Mouse (Mus musculus): Measurements from ENCODE around the gene Rin2.

DNA sequence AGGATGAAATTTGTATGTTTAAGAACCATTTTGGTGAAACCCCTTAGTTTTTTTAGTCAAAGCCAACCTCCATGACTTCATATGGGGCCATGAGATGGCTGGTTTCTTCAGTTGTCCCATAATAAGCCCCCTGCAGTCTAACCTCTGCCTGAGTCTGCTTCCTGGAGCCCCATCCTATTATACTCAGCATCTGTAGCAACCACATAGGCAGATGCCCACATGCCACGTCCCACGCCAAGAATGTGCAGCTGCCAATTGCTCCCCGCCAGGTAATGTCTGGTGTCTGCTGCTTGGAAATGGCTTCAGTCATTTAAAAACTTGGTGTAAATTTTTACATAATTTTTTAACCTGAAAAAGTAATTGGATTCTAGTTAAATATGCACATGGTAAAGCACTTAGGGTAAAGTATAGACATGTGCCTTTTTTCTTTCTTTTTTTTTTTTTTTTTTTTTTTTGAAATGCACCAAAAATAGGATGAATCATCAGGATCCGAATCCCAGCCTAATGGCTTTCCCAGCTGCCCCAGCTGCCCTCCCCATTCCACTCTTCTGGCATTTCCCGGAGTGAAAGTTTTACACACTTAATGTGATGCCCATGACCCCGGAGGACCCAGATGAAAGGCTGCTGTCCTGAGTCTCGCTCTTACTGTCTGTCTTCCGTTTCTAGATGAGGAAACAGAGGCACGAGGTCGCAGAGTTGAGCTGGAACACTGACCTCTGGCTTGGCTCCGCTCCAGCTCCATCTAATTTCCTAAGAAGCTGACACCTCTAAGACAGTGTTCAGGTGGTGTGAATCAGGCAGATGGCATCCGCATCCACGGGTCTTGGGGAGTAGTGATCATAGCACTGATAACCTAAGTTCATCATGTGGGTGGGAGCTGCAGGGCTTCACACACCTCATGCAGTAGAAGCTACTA, 68.0 kb downstream of the Rin2 start:
- TF ChIP-seq POLR2A (IDR thresholded peaks at IDR 0.05; ENCODE audit: borderline replicate concordance, control insufficient read depth, low read depth, low read length) = no peak
- no peak for TF ChIP-seq CTCF (IDR thresholded peaks at IDR 0.05; ENCODE audit: control insufficient read depth, insufficient read depth, low read length)
